Mouse (Mus musculus) heart, postnatal 0 days (tissue): Measurements from ENCODE around the gene Ccdc170.

ENCODE experiments used
- CTCF ChIP-seq: IDR thresholded peaks from 2 replicates; pipeline ENCODE4 v1.5.1; 2016; ENCODE audit warnings: antibody characterized with exemption, control low read depth, low read depth
- EP300 ChIP-seq: IDR thresholded peaks from 2 replicates; pipeline ENCODE4 v1.6.1; 2016; ENCODE audit warnings: antibody characterized with exemption, low read depth

DNA sequence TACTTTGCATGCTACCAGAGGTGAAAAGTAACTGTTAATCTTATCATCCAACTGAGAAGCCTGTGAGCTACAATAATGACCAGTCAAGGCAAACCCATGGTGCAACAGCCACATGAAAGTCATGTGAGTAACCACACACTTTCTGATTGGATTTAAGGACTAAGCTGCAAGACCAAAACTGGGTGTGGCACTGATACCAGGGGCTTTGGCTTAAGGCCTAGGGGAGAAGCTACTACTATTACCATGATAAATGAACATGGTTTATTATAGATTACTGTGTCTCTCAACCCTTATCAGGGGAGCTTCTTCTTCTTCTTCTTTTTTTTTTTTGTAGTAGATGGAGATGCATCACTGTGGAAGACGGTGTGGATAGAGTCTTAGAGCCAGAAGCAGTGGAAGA is 82.8 kb downstream of the Ccdc170 start:
- no peak for TF ChIP-seq CTCF
- TF ChIP-seq EP300: no peak
